Mouse (Mus musculus) myocyte (in vitro differentiated cells): ENCODE measurements at regions not wholly inside any gene's neighbourhood (a gene's known extent, or its start where the extent isn't known, plus 50 kb on each side); places are given as distances from the start of the nearest gene placed in this dataset.

Experiments used
- H3K27me3 ChIP-seq: one replicate; pipeline ENCODE4 v1.6.1; 2011; ENCODE audit not compliant: control insufficient read depth, insufficient read depth, insufficient read length
- H3K36me3 ChIP-seq: one replicate; pipeline ENCODE4 v1.6.1; 2011; ENCODE audit not compliant: control insufficient read depth, insufficient read depth
- H3K4me2 ChIP-seq: one replicate; pipeline ENCODE4 v1.6.1; 2011; ENCODE audit warnings: low read depth, control low read depth
- H3K4me3 ChIP-seq: one replicate; pipeline ENCODE4 v1.5.1; 2011; ENCODE audit warnings: mild to moderate bottlenecking, control low read depth, moderate library complexity
- H3K79me2 ChIP-seq: one replicate; pipeline ENCODE4 v1.6.1; 2011; ENCODE audit not compliant: control insufficient read depth, insufficient read depth
- H3ac ChIP-seq: one replicate; pipeline ENCODE4 v1.6.1; 2011; ENCODE audit not compliant: control insufficient read depth, insufficient read length
- CEBPB ChIP-seq: IDR thresholded peaks from 2 replicates; pipeline ENCODE4 v1.6.1; 2011; ENCODE audit warnings: mild to moderate bottlenecking, moderate library complexity; ENCODE audit not compliant: poor library complexity, insufficient read depth, severe bottlenecking
- E2F4 ChIP-seq: IDR thresholded peaks from one replicate; pipeline ENCODE4 v1.6.1; 2011; ENCODE audit warnings: mild to moderate bottlenecking, control low read depth, moderate library complexity; ENCODE audit not compliant: insufficient read depth
- MAX ChIP-seq: IDR thresholded peaks from one replicate; pipeline ENCODE4 v1.6.1; 2011; ENCODE audit warnings: low read depth, mild to moderate bottlenecking, control low read depth
- MYOD1 ChIP-seq, 3 experiments: IDR thresholded peaks; one replicate each; pipeline ENCODE4 v1.6.1; 2011; ENCODE audit warnings: control low read depth in 2 of 3, low read depth in 2 of 3, mild to moderate bottlenecking in 2 of 3, moderate library complexity in 1 of 3; ENCODE audit not compliant: insufficient read length in 2 of 3, control insufficient read depth in 1 of 3
- MYOG ChIP-seq, 3 experiments: IDR thresholded peaks; one replicate each; pipeline ENCODE4 v1.6.1; 2011; ENCODE audit warnings: control low read depth in 2 of 3, low read depth in 2 of 3, mild to moderate bottlenecking in 2 of 3; ENCODE audit not compliant: insufficient read length in 2 of 3, control insufficient read depth in 1 of 3, insufficient read depth in 1 of 3
- POLR2A ChIP-seq: IDR thresholded peaks from one replicate; pipeline ENCODE4 v1.6.1; 2011; ENCODE audit warnings: low read depth, mild to moderate bottlenecking, control low read depth, moderate library complexity; ENCODE audit not compliant: insufficient read length
- POLR2AphosphoS2 ChIP-seq: IDR thresholded peaks from one replicate; pipeline ENCODE4 v1.6.1; 2011; ENCODE audit warnings: low read depth, control low read depth; ENCODE audit not compliant: insufficient read length
- REST ChIP-seq: IDR thresholded peaks from one replicate; pipeline ENCODE4 v1.6.1; 2011; ENCODE audit warnings: mild to moderate bottlenecking, control low read depth, moderate library complexity; ENCODE audit not compliant: insufficient read depth, insufficient read length
- SRF ChIP-seq: IDR thresholded peaks from one replicate; pipeline ENCODE4 v1.6.1; 2011; ENCODE audit warnings: low read depth; ENCODE audit not compliant: control insufficient read depth, insufficient read length
- TCF12 ChIP-seq: IDR thresholded peaks from one replicate; pipeline ENCODE4 v1.6.1; 2011; ENCODE audit warnings: mild to moderate bottlenecking, control low read depth; ENCODE audit not compliant: poor library complexity, insufficient read depth, severe bottlenecking
- TCF3 ChIP-seq: IDR thresholded peaks from one replicate; pipeline ENCODE4 v1.6.1; 2011; ENCODE audit warnings: low read depth, control low read depth; ENCODE audit not compliant: insufficient read length
- USF1 ChIP-seq: IDR thresholded peaks from one replicate; pipeline ENCODE4 v1.6.1; 2011; ENCODE audit warnings: low read depth, mild to moderate bottlenecking, control low read depth, moderate library complexity

- Histone ChIP-seq H3K4me3 (no peak overlapping the region), H3ac (no peak overlapping the region), H3K79me2 (no peaks in the 10 kb centered on the region), H3K36me3 (no peaks in the 10 kb centered on the region), H3K27me3 (peaks cover 77% of the 10 kb centered on the region), H3K4me2 (no peak overlapping the region)
- TF ChIP-seq TCF12 (no peak), TCF3 (no peak), CEBPB (no peak), E2F4 (no peak), MYOD1 (IDR thresholded peaks at IDR 0.05; ENCODE audit: control insufficient read depth in 1 of 3, insufficient read length in 2 of 3, low read depth in 2 of 3) (no peak), POLR2A (no peak), REST (no peak), POLR2AphosphoS2 (no peak), MYOG (IDR thresholded peaks at IDR 0.05; ENCODE audit: control insufficient read depth in 1 of 3, insufficient read depth in 1 of 3, insufficient read length in 2 of 3, low read depth in 2 of 3) (no peak), SRF (no peak), MAX (no peak), USF1 (no peak)
These were observed 81.1 kb upstream of the Pax2 start for GRCm38 (mm10) chr19:44674621-44675245.

- no peak overlapping the region for H3K4me3 ChIP-seq
- TF ChIP-seq E2F4 = no peak
- TF ChIP-seq MAX = no peak
- TF ChIP-seq POLR2AphosphoS2 = no peak
- no peaks in the 10 kb centered on the region for H3K36me3 ChIP-seq
- no peaks in the 10 kb centered on the region for H3K79me2 ChIP-seq
- peaks cover 65% of the 10 kb centered on the region for H3K27me3 ChIP-seq
- no peak overlapping the region for H3K4me2 ChIP-seq
- no peak overlapping the region for H3ac ChIP-seq
These were observed 79.2 kb upstream of the Pax2 start for GRCm38 (mm10) chr19:44676555-44677120.

GRCm38 (mm10) chr19:44677295-44677694, 78.5 kb upstream of the Pax2 start:
- Histone ChIP-seq H3K27me3 (peaks cover 61% of the 10 kb centered on the region), H3K79me2 (no peaks in the 10 kb centered on the region), H3ac (no peak overlapping the region), H3K36me3 (no peaks in the 10 kb centered on the region), H3K4me2 (no peak overlapping the region), H3K4me3 (no peak overlapping the region)
- TF ChIP-seq SRF (no peak), TCF3 (no peak), E2F4 (no peak), TCF12 (no peak), POLR2AphosphoS2 (no peak), MYOG (IDR thresholded peaks at IDR 0.05; ENCODE audit: control insufficient read depth in 1 of 3, insufficient read depth in 1 of 3, insufficient read length in 2 of 3, low read depth in 2 of 3) (no peak), MAX (no peak), CEBPB (no peak), POLR2A (no peak), MYOD1 (IDR thresholded peaks at IDR 0.05; ENCODE audit: control insufficient read depth in 1 of 3, insufficient read length in 2 of 3, low read depth in 2 of 3) (no peak), USF1 (no peak), REST (no peak)

- peaks cover 63% of the 10 kb centered on the region for H3K27me3 ChIP-seq
- no peak overlapping the region for H3K4me3 ChIP-seq
- TF ChIP-seq POLR2A (no peak), POLR2AphosphoS2 (no peak), MYOG (IDR thresholded peaks at IDR 0.05; ENCODE audit: control insufficient read depth in 1 of 3, insufficient read depth in 1 of 3, insufficient read length in 2 of 3, low read depth in 2 of 3) (no peak), TCF3 (no peak), MYOD1 (IDR thresholded peaks at IDR 0.05; ENCODE audit: control insufficient read depth in 1 of 3, insufficient read length in 2 of 3, low read depth in 2 of 3) (no peak), CEBPB (no peak)
- no peak overlapping the region for H3ac ChIP-seq
- no peak overlapping the region for H3K4me2 ChIP-seq
- no peaks in the 10 kb centered on the region for H3K36me3 ChIP-seq
- H3K79me2 ChIP-seq = no peaks in the 10 kb centered on the region
These were observed 77.2 kb upstream of the Pax2 start for GRCm38 (mm10) chr19:44678686-44679085.

- Histone ChIP-seq H3K27me3 (peaks cover 63% of the 10 kb centered on the region), H3ac (no peak overlapping the region), H3K79me2 (no peaks in the 10 kb centered on the region)
These were observed 74.2 kb upstream of the Pax2 start for GRCm38 (mm10) chr19:44681675-44682074.

More at GRCm38 (mm10) chr19:44681675-44682074, 74.2 kb upstream of the Pax2 start:
- no peak overlapping the region for H3K4me2 ChIP-seq
- TF ChIP-seq MYOG (IDR thresholded peaks at IDR 0.05; ENCODE audit: control insufficient read depth in 1 of 3, insufficient read depth in 1 of 3, insufficient read length in 2 of 3, low read depth in 2 of 3) (no peak), POLR2A (no peak), MAX (no peak)
- no peak overlapping the region for H3K4me3 ChIP-seq
- H3K36me3 ChIP-seq = no peaks in the 10 kb centered on the region
